Mouse (Mus musculus) limb, embryonic 14.5 days (tissue): Measurements from ENCODE around the gene Hbq1b. TPM values are rescaled to one million over a fixed set of nuclear protein-coding genes. Genes with fewer than 3 reads are reported as not detected.
"Not testable (repeated sequence)": the region's sequence is repeated elsewhere in the genome, so short reads cannot be mapped to it uniquely, and the experiment has no call there.

Source experiments
- ATAC-seq: fragments of 200-750 bp; cut with Nextera tagmentation; 2 replicates; pipeline ENCODE4 v1.8.0; 2017; ENCODE audit warnings: low read depth, moderate number of reproducible peaks, moderate TSS enrichment; ENCODE audit not compliant: low FRiP score
- DNase-seq: peaks from one replicate; pipeline ENCODE4 v3.0.0-alpha.2; 2015; ENCODE audit warnings: low spot score
- H3K27ac ChIP-seq: fragments of 300-500 bp; sonication (generic); replicated peaks from 2 replicates; pipeline ENCODE4 v1.5.1; 2014; ENCODE audit warnings: low read depth, mild to moderate bottlenecking, low read length, moderate library complexity, mixed read lengths
- H3K27me3 ChIP-seq: fragments of 300-500 bp; sonication (generic); 2 replicates; pipeline ENCODE4 v1.6.1; 2014; ENCODE audit warnings: low read length, mixed read lengths; ENCODE audit not compliant: control insufficient read depth, insufficient read depth
- H3K36me3 ChIP-seq: fragments of 300-500 bp; sonication (generic); 2 replicates; pipeline ENCODE4 v1.6.1; 2014; ENCODE audit warnings: mild to moderate bottlenecking, low read length, moderate library complexity, mixed read lengths; ENCODE audit not compliant: control insufficient read depth, insufficient read depth
- H3K4me1 ChIP-seq: fragments of 300-500 bp; sonication (generic); 2 replicates; pipeline ENCODE4 v1.6.1; 2014; ENCODE audit warnings: antibody characterized with exemption, low read length, mixed read lengths; ENCODE audit not compliant: control insufficient read depth, insufficient read depth
- H3K4me2 ChIP-seq: fragments of 300-500 bp; sonication (generic); replicated peaks from 2 replicates; pipeline ENCODE4 v1.6.1; 2014; ENCODE audit warnings: low read depth, mild to moderate bottlenecking, low read length, moderate library complexity; ENCODE audit not compliant: severe bottlenecking
- H3K4me3 ChIP-seq: fragments of 300-500 bp; sonication (generic); replicated peaks from 2 replicates; pipeline ENCODE4 v1.5.1; 2014; ENCODE audit warnings: low read length
- H3K9ac ChIP-seq: fragments of 300-500 bp; sonication (generic); 2 replicates; pipeline ENCODE4 v1.6.1; 2014; ENCODE audit warnings: mild to moderate bottlenecking, low read depth, low read length, moderate library complexity; ENCODE audit not compliant: severe bottlenecking
- H3K9me3 ChIP-seq: fragments of 300-500 bp; sonication (generic); 2 replicates; pipeline ENCODE4 v1.6.1; 2016; ENCODE audit warnings: low read length; ENCODE audit not compliant: control insufficient read depth
- POLR2A ChIP-seq: fragments of 200-500 bp; IDR thresholded peaks from 2 replicates; pipeline ENCODE4 v1.8.0; 2012; ENCODE audit warnings: inconsistent platforms, mild to moderate bottlenecking, moderate library complexity, borderline replicate concordance; ENCODE audit not compliant: insufficient read depth, insufficient read length; ENCODE audit errors: extremely low read depth
- WGBS: fragments of 180-500 bp; shearing (Covaris S2); extraction: QIAGEN DNeasy Blood & Tissue Kit; methylation state at CpG from one replicate; pipeline ENCODE4 v1.1.7; 2014; 5-methylcytosine and 5-hydroxymethylcytosine counted together
- polyA plus RNA-seq, 2 experiments: library from polyadenylated mRNA; depleted of rRNA in 1 of 2; stranded (reverse) in 1 of 2; unstranded in 1 of 2; fragments of >200 nt; fragmentation: Nextera tagmentation in 1 of 2; extraction: Ambion mirVana in 1 of 2; gene quantifications; 2 replicates each; pipeline versions ENCODE4 v1.2.1 to v1.2.3; 2012 to 2014

The Hbq1b gene
- polyA plus RNA-seq, 2 experiments = 0.87 to 1.1 TPM

DNA sequence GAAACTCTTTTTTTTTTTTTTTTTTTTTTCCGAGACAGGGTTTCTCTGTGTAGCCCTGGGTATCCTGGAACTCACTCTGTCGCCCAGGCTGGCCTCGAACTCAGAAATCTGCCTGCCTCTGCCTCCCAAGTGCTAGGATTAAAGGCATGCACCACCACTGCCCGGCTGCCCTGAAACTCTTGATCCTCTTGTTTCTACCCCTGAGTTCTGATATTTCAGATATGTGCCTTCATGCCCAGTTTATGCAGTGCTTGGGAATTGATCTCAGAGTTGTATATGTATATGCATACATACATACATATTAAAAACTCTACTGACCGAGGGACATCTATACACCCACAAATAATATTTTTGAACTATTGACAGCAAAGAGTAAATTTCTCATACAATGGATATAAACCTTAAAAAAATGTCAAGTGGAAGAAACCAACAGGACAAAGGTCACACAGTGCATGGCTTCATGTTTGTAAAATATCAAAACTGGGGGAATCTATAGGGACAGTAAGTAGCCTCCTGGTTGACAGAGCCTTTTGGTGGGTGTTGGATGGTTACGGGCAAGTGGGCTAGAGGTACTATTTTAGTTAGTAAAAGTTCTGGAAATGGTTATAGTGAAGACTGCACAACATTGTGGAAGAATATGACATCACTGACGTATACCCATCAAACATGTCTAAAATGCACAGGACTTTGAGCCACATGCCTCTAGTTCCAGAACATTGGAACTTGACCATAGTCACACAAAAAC is 1.6 kb upstream of the Hbq1b start:
- no peak overlapping the region for H3K27ac ChIP-seq
- DNase-seq = no peak
- H3K9ac ChIP-seq = no peak overlapping the region
- H3K4me2 ChIP-seq = no peak overlapping the region
- no peak for ATAC-seq
- no peak for TF ChIP-seq POLR2A
- H3K4me1 ChIP-seq = no peaks in the 10 kb centered on the region
- H3K9me3 ChIP-seq = no peaks in the 10 kb centered on the region
- 80% methylated on average over 7 of the region's 7 CpGs for WGBS
- H3K27me3 ChIP-seq = no peaks in the 10 kb centered on the region
- H3K36me3 ChIP-seq = no peaks in the 10 kb centered on the region
- no peak overlapping the region for H3K4me3 ChIP-seq

DNA sequence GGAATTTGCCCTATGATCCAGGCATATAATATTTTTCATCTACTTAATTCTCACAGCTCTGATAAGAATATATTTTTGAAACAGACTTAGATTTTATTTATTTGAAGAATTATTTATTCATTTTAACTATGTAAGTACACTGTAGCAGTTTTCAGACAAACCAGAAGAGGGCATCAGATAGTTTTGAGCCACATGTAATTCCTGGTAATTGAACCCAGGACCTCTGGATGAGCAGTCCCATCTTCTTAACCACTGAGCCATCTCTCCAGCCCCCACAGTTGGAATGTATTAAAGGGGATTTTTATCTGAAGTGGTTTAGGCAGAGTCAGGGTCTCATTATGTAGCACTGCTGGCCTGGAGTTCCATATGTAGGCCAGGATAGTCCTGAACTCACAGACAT is 878 bp upstream of the Hbq1b start:
- ATAC-seq, H3K4me3 ChIP-seq, H3K36me3 ChIP-seq, H3K9ac ChIP-seq, DNase-seq, H3K27ac ChIP-seq, H3K4me1 ChIP-seq, H3K9me3 ChIP-seq, H3K4me2 ChIP-seq, H3K27me3 ChIP-seq: not testable (repeated sequence)

DNA sequence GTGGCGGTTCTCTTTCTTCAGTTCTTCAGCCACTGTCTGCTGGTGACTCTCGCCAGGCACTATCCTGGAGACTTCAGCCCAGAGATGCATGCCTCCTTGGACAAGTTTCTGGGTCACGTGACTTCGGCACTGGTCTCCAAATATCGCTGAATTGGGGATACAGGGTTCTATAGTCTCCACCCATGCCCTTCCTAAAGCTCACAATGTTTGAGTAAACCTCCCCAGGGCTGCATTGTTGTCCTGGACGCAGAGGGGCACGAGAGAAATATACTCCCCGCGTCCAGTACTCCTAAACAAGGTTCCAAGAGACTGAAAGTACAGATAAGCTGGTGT is 694 bp downstream of the Hbq1b start:
- WGBS = 67% methylated on average over 9 of the region's 9 CpGs
- ATAC-seq = no peak
- no peak for TF ChIP-seq POLR2A

DNA sequence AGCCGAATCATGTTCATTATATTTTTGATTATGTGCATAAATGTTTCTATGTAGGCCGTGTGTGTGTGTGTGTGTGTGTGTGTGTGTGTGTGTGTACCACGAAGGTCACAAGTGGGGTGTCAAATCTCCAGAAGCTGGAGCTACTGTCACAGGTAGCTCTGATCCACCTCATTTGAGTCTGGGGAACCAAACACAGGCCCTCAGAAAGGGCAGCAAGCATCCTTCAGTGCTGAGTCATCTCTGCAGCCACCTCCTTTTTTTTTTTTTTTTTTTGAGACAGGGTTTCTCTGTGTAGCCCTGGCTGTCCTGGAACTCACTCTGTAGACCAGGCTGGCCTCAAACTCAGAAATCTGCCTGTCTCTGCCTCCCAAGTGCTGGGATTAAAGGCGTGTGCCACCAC is 6.1 kb downstream of the Hbq1b start:
- H3K9ac ChIP-seq, H3K27me3 ChIP-seq: not testable (repeated sequence)

More for the DNA sequence above, 694 bp downstream of the Hbq1b start:
- no peak overlapping the region for H3K4me2 ChIP-seq
- DNase-seq = no peak
- no peak overlapping the region for H3K27ac ChIP-seq
- no peak overlapping the region for H3K4me3 ChIP-seq
- H3K4me1 ChIP-seq = no peaks in the 10 kb centered on the region
- H3K9ac ChIP-seq = no peak overlapping the region
- H3K36me3 ChIP-seq = no peaks in the 10 kb centered on the region
- no peaks in the 10 kb centered on the region for H3K9me3 ChIP-seq
- H3K27me3 ChIP-seq = no peaks in the 10 kb centered on the region

DNA sequence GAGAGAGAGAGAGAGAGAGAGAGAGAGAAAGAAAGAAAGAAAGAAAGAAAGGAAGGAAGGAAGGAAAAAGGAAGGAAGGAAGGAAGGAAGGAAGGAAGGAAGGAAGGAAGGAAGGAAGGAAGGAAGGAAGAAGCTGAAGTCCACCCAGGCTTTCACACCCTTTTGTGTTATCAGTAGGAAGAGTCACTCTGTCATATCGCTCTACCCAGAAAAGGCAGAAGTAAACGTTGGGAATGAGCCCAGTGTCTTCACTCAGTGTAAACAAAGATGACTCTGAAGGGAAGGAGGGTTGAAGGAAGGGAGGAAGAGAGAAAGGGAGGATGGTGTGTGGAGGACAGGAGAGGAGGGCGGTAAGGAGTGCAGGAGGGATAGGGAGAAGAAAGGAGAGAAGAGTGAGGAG is 6.7 kb downstream of the Hbq1b start:
- H3K27me3 ChIP-seq, H3K4me1 ChIP-seq, H3K9ac ChIP-seq, H3K4me3 ChIP-seq, DNase-seq, H3K4me2 ChIP-seq, H3K9me3 ChIP-seq, H3K27ac ChIP-seq, ATAC-seq, H3K36me3 ChIP-seq: not testable (repeated sequence)
- WGBS = 75% methylated on average over 3 of the region's 3 CpGs

More for the DNA sequence above, 6.1 kb downstream of the Hbq1b start:
- H3K4me3 ChIP-seq, H3K4me2 ChIP-seq, H3K36me3 ChIP-seq, H3K9me3 ChIP-seq, DNase-seq, ATAC-seq, H3K27ac ChIP-seq, H3K4me1 ChIP-seq: not testable (repeated sequence)
- 79% methylated on average over 4 of the region's 4 CpGs for WGBS

DNA sequence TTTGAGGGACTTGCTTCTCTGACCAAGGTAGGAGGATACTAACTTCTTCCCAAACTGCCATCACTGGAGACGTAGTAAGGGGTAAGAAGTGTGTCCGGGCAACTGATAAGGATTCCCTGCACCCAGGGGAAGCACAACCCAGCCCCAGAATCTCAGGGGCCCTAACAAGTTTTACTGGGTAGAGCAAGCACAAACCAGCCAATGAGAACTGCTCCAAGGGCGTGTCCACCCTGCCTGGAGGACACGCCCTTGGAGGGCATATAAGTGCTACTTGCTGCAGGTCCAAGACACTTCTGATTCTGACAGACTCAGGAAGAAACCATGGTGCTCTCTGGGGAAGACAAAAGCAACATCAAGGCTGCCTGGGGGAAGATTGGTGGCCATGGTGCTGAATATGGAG is 9.4 kb downstream of the Hbq1b start, which contains the start of gene Hba-a2:
TSS of gene Hba-a2 (plus strand) at position 287 of the 400 bp plus-strand sequence.
- H3K27ac ChIP-seq, DNase-seq, H3K9me3 ChIP-seq, H3K4me2 ChIP-seq, H3K27me3 ChIP-seq, H3K36me3 ChIP-seq, H3K4me1 ChIP-seq, H3K9ac ChIP-seq, H3K4me3 ChIP-seq, ATAC-seq: not testable (repeated sequence)
- no CpG with 5 or more reads among the region's 4 CpGs for WGBS

DNA sequence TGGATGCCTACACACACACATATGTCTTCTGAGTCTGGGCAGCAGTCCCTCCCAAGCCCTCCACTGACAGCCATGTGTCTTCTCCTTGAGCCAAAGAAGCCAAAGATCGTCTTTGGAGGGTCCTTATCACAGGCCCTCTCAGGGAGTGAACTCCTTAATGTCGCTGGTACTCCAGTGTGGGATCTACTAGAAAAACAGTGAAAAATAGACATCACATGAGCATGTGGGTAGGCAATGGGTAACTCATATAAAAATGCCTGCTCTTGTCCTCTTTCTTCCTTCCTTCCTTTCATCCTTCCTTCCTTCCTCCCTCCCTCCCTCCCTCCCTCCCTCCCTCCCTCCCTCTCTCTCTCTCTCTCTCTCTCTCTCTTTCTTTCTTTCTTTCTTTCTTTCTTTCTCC is 10.7 kb downstream of the Hbq1b start:
- not testable (repeated sequence) for H3K36me3 ChIP-seq, H3K9me3 ChIP-seq, H3K4me2 ChIP-seq, H3K4me1 ChIP-seq, H3K4me3 ChIP-seq, ATAC-seq, DNase-seq, H3K27me3 ChIP-seq, H3K27ac ChIP-seq, H3K9ac ChIP-seq
- 43% methylated on average over 2 of the region's 2 CpGs for WGBS
